Mouse (Mus musculus) testis, postnatal 14 days (tissue): ENCODE data around the gene Gna11.

Experiments used
- DNase-seq: peaks from one replicate; pipeline ENCODE4 v3.0.0; 2021; ENCODE audit warnings: low spot score

The Gna11 gene

DNA sequence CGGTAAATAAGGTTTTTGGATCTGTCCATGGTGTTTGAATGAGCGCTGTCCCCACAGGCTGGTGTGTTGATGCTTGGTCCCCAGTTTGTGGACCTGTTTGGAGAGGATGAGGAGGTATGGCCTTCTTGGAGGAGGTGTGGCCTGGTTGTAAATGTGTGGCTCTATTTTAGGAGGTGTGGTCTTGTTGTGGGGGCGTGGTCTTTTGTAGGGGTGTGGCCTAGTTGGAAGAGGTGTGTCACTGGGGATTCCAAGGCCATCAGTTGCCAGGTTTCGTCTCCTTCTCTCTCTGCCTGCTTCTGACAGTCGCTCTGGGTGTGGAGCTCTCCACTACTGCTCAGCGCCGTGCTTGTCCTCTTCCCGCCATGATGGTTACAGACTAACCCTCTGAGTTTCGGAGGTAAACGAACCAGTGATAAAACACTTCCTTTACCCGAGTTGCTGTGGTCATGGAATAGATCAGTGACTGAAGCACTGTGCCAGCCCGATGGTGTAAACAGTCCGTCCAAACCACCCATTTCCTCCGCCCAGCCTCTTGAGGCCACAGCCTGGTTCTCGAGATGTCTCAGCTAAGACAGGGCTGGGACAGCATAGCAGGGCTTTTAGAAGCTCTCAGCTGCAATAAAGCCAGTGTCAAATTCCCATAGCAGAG is 39.9 kb downstream of the Gna11 start:
- DNase-seq = no peak

DNA sequence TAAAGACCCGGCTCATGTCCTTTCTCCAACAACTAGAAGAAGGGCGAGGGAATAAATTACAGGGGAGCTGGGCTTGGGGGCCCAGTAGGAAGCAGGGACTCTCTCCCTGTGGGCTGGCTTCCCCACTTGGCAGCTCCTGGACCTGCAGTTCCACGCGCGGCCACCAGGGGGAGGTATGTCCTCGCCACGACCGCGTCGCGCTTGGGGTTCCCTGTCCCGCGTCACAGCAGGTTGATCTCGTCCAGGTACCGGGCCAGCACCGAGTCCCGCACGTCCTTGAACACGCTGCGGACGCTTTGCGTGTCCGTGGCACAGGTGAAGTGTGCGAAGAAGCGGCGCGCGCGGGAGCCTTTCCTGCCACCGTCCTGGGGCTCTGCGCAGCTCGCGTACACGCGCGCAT is 42.3 kb downstream of the Gna11 start:
- peak; percentile 84 for DNase-seq

DNA sequence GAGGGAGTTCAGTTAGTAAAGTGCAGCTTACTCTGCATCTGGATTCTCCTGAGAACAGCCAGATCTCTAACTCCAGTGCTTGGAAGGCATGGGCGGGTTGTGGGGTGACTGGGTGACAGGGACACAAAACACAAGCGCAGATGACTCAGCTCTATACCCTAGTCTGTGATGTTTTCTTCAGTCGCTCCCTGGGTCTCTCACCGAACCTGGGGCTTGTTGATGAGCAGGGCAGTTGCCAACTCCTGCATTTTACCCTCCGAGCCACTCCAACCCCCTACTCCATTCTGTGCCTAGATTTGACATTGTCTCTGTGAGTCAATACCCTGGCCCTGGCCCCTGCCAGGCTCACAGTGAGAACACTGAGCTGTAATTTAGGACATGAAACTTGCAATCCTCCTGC is 43.1 kb downstream of the Gna11 start:
- no peak for DNase-seq

DNA sequence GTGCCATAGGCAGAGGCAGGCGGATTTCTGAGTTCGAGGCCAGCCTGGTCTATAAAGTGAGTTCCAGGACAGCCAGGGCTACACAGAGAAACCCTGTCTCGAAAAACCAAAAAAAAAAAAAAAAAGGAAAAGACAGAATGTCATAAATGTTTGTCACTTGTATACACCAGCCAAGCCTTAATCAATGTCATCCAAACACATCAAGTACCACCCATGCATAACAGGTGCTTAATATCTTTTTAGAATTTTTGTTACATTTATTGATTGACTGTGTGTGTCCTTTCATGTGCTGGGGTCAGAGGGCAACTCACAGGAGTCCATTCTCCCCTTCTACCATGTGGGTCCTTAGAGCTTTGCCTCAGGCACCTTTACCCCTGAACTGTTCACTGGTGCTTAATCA is 45.0 kb downstream of the Gna11 start, which contains the start of gene S1pr4:
TSS of gene S1pr4 (minus strand) at position 101 of the 400 bp plus-strand sequence.
- no peak for DNase-seq

DNA sequence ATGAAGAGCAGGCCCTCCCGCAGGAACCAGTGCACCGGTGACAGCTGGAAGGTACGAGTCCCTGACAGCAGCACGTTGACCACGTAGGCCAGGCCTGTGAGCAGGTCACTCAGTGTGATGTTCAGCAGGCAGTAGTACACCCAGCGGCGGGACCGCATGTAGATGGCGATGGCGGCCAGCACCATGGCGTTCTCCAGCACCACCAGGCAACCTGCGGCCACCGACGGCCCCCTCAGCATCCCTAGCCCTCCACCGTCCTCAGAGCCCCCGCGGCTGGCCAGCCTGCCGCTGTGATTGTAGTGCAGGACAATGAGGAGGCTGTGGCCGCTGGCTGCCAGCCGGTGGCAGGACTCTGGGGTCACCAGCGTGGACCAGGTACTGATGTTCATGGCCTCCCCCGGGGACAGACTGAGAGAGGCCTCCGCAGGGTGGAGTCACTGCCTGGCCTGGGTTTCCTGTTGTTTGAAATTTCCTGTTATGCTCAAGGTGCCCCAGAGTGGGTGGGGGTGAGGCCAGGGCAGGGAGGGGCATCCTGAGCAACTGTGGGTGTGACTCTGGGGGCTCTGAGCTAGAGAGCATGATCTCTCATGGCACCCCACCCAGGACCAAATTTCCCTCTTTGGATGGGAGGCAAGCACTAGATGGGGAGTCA is 45.6 kb downstream of the Gna11 start:
- DNase-seq = no peak

DNA sequence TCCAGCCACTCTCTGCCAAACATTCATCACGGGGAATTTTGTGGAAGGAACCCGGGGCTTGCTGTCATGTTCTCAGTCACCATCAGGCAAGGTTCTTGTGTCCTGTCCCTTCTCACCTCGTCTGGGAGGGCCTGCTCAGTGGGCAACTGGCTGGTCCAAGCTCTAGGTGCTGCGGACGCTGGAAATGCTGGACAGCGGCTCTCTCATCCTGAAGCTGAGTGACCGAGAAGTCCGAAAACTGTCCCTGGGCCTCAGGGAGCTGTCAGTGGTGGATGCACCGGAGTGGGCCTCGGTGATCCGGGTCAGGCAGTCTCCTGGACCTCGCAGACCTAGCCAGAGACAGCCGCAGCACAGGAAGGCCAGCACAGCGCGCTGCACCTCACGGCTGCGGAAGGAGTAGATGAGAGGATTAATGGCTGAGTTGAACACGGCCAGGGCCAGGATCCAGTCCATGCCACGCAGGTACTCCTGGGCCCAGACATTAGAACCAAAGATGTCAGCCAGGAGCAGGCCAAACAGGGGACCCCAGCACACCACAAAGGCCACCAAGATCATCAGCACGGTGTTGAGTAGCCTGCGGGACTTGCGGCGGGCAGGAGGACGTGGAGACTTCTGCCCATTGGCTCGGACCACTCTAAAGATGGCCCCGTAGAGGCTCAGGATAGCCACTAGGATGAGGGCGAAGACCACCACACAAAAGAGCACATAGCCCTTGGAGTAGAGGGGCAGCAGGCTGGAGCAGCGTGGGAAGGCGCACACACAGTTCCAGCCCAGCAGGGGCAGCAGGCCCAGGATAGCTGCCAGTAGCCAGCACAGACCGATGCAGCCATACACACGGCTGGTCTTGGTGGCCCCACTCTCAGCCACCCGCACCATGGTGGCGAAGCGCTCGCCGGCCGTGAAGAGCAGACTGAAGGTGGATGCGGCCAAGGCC is 46.4 kb downstream of the Gna11 start:
- DNase-seq = no peak

DNA sequence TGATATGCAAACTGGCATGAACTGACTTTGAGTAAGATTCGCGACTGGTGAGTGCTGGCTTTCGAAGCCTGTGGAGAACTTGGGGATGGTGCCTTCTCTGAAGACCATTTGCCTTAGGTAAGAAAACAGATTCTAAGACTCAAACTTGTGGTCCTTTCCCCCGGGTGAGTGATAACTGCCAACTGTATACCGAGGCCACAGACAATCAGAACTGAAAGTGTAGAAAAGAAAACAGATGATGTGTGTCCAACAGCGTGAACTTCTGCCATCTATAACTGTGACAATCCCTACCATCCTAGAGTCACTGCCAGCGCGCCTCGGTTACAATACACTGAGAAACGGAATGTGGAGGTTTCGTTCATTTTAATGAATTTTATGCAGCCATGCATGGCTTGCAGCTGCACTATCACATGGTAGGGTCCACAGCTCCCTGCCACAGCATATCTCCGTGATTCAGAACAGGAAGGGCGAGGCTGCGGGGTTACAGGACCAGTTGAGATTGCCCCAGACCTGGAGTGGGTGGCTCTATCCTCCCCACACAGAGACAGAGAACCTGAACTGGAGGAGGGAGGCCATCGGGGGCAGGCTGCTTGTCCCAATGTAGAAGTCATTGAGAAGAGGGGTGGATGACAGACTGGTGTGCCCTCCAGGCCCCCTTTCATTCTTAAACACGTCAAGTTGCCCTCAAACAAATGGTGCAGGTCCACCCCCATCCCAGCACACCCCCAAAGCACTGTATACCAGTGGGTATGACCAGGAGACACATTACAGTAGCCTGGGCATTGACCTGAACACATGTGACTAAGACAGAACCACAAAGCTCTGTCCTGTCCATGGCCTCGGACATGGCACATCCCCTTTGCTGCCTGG is 47.4 kb downstream of the Gna11 start:
- DNase-seq = no peak

DNA sequence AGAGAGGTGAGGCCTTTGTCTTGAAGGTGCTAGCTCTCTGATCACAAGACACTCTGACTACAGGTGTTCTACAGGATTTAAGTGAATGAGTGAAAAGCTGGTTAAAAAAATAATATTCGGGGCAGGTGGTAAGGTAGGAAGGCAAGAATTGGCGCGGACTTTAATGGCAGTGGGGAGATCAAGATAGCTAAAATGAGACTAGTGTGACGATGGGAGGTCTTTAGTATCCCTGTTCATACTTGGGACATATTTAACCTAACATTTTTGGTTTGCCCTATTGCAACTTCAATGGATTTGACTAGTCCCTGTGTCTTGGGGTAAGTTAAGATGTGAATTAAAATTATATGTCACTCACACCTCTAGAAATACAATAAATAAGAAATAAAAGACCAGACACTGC is 48.0 kb downstream of the Gna11 start:
- DNase-seq = no peak

DNA sequence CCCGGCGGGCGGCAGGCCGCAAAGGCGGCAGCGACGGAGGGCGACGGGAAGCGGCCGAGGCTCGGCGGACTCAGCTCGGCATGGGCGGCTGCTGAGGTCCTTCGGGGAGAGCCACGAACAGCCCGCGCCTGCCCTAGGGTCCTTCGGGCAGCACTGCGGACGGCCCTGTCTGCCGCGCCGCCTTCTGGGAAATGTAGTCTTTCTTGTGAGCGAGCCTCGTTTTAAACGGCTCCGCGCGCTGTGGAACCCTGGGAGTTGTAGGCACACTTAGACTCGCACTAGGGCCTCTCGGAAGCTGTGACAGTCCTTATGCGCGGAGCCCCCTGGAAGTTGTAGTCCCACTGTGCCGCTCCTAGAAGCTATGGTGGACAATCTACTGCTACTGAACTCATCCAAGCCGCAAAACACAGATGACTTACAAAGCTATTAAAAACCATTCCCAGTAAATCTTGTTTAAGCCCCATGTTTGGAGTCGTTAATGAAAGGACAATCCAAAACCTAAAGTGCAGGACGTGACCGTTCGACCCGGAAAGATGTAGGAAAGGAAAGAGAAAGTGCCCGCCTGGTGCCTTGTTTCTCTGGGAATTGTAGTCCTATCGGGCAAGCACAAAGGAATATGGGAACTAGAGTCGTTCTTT is 48.6 kb downstream of the Gna11 start, which contains the start of gene Ncln:
TSS of gene Ncln (minus strand) at position 129 of the 638 bp plus-strand sequence.
- peak; percentile 98 for DNase-seq

DNA sequence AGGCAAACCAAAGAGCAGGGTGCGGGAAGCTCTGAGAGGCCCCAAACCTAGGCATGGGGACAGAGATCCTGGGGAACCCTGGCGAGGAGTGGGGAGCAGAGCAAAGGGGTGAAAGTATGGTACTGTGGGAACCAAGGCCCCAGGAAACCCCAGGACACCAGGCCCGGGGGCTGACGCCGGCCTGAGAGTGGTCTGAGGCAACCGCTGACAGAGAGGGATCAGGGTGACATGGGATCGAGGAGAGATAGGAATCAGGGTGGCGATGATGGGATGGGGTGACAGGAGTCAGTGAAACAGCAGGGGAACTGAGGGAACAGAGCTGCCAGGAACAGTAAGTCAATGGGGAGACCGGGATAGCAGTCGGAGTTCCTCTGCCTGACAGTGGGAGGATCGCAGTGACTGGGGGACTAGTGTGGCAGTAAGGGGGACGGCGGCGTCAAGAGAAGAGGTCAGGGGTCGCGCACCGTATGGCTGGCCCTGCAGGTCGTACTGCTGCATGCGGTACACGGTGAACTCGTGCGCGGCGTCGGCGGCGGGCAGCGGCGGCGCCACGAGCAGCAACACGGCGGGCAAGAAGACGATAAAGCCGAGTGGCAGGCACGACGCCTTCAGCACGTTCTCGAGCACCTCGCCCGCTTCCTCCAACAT is 49.2 kb downstream of the Gna11 start:
- DNase-seq = peak; percentile 61

DNA sequence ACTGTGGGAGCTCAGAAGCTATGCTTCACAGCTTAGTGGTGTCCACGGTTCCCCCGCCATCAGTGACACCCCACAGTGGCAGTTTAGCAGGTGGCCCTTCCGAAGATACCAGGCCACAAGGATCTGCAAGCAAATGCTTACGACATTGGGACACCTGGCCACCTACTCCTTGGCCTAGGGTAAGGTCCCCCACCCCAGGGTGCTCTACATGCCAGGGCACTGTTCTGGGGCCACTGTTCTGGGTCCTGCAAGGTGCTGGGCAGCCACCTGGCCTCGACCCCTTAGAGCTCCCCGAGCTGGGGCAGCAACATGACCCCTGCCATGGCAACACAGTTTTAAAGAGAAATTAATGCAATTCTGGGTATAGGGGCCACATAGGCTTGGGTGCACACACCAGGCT is 49.8 kb downstream of the Gna11 start:
- no peak for DNase-seq

DNA sequence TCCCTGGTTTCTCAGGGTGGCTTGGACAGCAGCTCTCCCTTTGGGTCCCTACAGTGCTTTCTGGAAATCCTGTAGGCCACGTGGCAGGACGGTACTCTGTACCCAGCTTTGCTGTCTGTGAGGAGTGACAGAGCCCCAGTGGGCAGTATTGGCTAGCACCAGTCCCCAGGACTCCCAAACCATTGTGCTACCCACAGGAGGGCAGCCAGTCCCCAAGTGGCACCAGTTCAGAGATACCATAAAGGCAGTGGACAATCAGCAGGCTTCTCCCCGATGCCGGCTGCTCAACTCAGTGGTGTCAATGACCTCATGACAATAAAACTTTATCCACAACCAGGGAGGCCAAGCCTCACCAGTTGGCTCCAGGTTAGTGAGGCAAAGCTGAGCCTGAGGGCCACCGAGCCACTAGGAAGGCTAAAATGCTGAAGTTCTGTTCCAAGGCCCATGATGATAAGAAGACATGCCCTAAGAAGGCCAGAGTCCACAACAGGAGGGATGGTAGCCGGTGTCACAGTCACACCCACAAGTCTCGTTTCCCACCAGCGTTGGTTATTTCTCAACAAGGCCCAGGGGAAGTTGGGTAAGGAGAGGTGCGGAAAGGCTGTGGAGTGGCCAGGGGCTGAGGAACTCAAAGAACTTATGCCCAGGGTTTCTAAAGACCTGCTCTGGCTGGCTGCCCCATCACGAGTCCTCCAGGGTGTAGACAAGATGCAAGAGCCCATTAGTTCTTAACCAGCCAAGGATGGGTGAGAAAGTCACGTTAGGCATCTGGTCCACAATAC is 50.5 kb downstream of the Gna11 start:
- no peak for DNase-seq

DNA sequence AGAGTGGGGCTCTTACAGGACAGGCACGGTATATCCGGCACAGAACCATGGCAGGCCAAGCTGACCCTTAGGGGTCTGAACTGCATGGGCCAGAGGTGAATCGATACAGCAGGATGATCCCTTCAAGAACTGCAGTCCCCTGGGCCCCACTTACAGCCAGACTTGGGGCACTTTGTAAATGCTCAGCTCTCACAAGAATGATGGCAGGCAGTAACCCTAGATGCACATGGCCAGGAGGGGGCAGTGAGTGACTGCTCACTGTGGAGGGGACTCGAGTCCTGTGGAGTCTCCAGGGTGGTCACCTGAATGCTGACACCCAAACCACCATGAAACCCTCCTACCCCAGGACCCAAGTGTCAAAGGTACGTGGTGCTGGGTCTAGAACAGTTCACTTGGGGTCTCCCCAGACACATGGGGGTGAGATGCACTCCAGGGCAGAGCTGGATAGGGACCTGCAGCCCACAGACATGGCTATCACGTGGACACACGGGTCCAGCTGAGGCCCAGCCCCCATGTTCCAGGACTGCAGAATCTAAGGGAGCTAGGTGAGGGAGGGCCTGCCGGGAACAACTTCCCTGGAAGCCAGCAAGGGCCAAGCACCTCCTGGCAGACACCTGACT is 51.3 kb downstream of the Gna11 start:
- no peak for DNase-seq

DNA sequence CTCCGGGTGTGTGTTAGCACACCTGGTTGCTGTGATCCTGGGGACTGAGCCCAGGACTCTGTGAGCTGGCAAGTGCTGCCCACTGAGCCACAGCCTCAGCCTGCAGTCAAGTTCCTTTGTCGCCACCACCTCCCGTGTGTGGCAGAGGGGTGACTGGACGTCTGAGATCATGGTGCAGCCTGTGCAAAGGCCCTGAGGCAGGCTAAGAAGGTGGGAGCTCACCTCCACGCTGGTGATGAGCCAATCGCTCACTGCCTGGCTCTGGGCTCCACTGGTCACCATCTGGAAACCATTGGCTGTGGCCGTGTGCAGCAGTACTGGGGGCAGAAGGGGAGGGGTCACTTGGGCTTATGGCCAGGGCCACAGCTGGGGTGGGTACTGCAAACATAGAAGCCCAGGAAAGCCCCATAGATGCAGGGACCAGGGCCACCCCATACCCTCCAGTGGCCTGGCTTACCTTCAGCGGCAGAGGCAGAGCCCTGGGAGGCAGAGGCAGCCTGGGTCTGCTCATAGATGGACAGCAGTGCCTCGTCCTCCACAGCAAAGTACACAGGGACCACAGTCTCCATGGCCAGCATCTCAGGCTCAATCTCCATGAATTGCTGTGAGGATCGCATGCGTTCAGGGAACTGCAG is 52.3 kb downstream of the Gna11 start:
- DNase-seq = no peak

DNA sequence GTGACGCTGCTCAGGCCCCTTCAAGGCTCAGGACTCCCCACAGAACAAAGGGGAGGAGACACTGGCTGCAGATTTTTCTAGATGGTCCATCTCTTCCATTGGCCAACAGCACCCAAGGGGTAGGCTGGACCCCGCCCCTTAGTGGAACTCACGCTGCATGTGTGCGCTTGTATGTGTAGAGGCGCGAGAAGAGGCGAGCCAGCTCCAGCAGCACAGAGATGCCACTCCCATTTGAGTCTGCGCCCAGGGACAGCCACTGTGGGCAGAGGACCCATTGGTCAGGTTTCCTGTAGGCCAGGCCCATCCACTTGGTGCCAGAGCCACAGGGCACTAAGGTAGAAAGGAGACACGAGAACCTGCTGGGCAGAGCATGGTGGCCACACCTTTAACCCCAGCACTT is 54.0 kb downstream of the Gna11 start:
- no peak for DNase-seq

DNA sequence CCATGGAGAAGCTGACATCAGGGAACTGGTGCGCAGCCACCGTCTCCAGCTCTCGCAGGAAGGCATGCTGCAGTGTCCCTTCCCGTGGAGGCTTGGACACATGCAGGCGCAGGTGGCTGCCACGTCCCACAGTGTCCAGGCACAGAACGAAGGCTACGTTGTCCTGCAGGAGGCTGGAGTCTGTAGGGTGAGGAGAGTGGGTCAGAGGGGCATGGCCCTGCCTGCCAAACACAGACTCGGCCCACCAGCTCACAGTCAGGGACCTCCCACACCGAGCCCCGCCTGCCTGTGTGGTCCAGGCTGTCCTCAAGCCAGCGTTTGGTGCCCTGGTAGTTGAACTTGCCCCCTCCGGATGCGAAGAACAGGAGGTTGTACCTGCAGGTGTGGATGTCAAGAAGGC is 55.0 kb downstream of the Gna11 start:
- DNase-seq = no peak

DNA sequence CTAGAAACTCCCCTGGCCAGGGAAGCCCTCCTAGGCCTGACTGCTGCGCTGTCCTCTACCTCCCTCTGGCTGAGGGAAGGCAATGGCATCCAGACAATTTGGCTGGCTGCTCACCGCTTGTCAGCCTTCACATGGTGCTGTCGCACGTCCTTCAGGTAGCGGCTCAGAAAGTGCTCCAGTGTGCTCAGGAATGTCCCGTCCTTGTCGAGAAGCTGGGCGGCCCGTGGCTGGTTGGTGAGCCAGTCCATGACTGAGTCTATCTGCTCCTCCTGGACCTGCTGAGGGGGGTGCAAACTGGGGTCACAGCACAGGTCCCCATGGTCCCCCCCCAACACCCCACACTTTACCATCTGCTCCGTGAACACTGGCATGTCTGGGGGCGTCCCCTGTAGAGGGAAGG is 56.9 kb downstream of the Gna11 start:
- no peak for DNase-seq

DNA sequence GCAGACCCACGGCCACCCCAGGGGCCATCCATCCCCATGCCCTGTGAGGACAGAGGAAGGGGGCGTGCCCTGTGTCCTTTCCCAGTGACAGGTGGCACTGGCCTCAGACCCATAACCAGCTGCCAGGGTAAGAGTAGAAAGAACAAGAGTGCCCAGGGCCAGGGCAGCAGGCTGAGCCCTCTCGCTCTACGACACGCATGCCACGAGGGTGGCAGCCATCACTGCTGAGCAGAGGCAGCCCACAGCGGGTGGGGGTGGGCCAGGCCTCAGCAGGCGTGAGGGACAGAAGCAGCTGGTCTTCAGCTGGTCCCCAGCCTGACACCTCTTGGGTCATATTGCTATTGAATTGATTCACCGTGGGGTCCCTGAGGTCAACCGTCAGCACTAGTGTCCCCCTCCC is 58.5 kb downstream of the Gna11 start:
- no peak for DNase-seq

DNA sequence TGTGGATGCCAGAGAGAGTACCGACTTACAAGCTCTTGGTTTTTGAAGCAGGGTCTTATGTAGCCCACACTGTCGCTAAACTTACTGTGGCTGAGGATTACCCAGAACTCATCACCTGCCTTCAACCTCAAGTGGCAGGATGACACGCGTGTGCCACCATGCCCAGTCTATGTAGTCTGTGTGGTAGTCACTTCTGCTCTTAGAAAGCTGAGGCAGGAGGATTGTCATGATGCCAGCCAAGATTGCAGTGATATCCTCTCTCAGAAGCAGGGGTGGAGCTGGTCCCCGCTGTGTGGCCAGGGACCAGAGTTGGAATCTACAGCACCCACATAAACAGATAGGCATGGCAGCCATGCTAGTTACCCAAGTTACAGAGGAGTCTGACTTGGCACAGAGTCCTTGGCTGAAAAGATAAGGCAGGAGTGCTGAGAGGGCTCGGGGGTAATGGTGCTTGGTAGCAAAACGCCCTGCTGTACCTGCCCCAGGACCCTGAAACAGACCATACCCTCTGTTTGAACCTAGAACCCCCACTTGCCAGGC is 59.4 kb downstream of the Gna11 start:
- no peak for DNase-seq
